Mouse (Mus musculus) heart, embryonic 14.5 days (tissue): ENCODE measurements around the gene Cdk5. TPM values are rescaled to one million over a fixed set of nuclear protein-coding genes. Genes with fewer than 3 reads are reported as not detected.

Source experiments
- ATAC-seq: fragments of 200-750 bp; cut with Nextera tagmentation; 2 replicates; pipeline ENCODE4 v1.8.0; 2017; ENCODE audit warnings: low read depth, moderate TSS enrichment; ENCODE audit not compliant: insufficient number of reproducible peaks, insufficient read depth, low FRiP score
- H3K27ac ChIP-seq, 2 experiments: fragments of 200-500 bp in 1 of 2; fragments of 300-500 bp in 1 of 2; sonication (generic) in 1 of 2; replicated peaks in 1 of 2; 2 replicates each; pipeline ENCODE4 v1.5.1; 2012 to 2014; ENCODE audit warnings: low read depth in 2 of 2, low read length in 2 of 2, control low read depth in 1 of 2, mild to moderate bottlenecking in 1 of 2, mixed read lengths in 1 of 2; ENCODE audit not compliant: control insufficient read depth in 1 of 2, insufficient read depth in 1 of 2
- H3K27me3 ChIP-seq: fragments of 300-500 bp; sonication (generic); 2 replicates; pipeline ENCODE4 v1.6.1; 2014; ENCODE audit warnings: mild to moderate bottlenecking, low read length, control low read depth; ENCODE audit not compliant: control insufficient read depth, insufficient read depth
- H3K36me3 ChIP-seq: fragments of 300-500 bp; sonication (generic); 2 replicates; pipeline ENCODE4 v1.6.1; 2014; ENCODE audit warnings: mild to moderate bottlenecking, control low read depth, low read length, mixed read lengths; ENCODE audit not compliant: control insufficient read depth, insufficient read depth
- H3K4me1 ChIP-seq, 2 experiments: fragments of 200-500 bp in 1 of 2; fragments of 300-500 bp in 1 of 2; sonication (generic) in 1 of 2; 2 replicates each; pipeline ENCODE4 v1.6.1; 2012 to 2014; ENCODE audit warnings: low read length in 2 of 2, control low read depth in 1 of 2, mixed read lengths in 1 of 2; ENCODE audit not compliant: control insufficient read depth in 2 of 2, insufficient read depth in 2 of 2
- H3K4me2 ChIP-seq: fragments of 300-500 bp; sonication (generic); 2 replicates; pipeline ENCODE4 v1.6.1; 2014; ENCODE audit warnings: mild to moderate bottlenecking, low read length
- H3K4me3 ChIP-seq, 2 experiments: fragments of 200-500 bp in 1 of 2; fragments of 300-500 bp in 1 of 2; sonication (generic) in 1 of 2; 2 replicates each; pipeline ENCODE4 v1.5.1; 2012 to 2014; ENCODE audit warnings: low read length in 2 of 2, mild to moderate bottlenecking in 2 of 2, control low read depth in 1 of 2, low read depth in 1 of 2, moderate library complexity in 1 of 2; ENCODE audit not compliant: control insufficient read depth in 1 of 2, insufficient read depth in 1 of 2
- H3K9ac ChIP-seq: fragments of 300-500 bp; sonication (generic); 2 replicates; pipeline ENCODE4 v1.6.1; 2014; ENCODE audit warnings: mild to moderate bottlenecking, low read length
- H3K9me3 ChIP-seq: fragments of 300-500 bp; sonication (generic); 2 replicates; pipeline ENCODE4 v1.6.1; 2016; ENCODE audit warnings: low read length, control low read depth; ENCODE audit not compliant: control insufficient read depth
- WGBS: fragments of 180-500 bp; shearing (Covaris S2); extraction: QIAGEN DNeasy Blood & Tissue Kit; methylation state at CpG from one replicate; pipeline ENCODE4 v1.1.7; 2014; 5-methylcytosine and 5-hydroxymethylcytosine counted together
- polyA plus RNA-seq: library from polyadenylated mRNA; unstranded; fragments of >200 nt; fragmentation: Nextera tagmentation; extraction: Ambion mirVana; gene quantifications from 2 replicates; pipeline ENCODE4 v1.2.1, GENCODE M21; 2014

The Cdk5 gene
- 28.6 and 31.0 TPM in 2 replicates for polyA plus RNA-seq

DNA sequence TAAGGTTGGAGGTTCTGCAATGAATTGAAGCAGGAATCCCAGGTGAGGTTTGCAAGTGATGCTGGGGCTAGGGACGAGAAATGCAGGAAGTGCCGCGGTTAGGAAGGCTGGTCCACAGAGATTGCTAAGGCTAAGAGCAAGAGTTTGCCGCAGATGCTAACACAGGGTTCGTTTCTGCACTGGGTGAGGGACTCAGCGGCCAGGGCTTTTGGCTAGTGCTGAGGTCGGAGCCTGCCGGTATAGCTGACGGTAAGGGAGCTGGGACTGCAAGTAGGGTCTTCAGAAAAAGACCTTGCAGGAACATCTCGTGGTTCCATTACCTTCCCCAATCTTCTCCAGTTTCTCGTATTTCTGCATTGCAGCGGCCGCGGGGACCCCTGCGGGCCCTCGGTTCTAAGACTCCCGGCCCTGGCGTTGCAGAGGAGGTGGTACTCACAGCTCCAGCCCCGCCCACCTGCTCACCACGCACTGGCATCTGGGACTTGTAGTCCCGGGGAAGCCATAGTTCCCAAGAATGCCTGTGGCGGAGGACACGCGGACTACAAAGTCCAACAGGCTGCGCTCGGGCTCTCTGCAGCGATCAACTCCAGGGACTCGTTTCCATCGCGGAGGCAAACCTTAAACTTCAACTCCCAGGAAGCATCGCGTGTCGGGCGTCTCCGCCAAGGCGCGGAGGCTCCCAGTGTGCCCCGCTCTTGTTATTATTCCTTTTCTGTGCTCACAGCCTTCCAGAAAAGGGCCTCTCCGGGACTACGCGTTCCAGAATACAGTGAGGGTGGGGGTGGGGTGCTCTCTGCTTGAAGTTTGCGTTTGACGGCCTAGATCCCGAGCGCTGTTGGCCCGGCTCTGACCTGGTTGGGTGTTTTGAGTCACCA lies at the start of gene Cdk5, which contains the start of gene Slc4a2:
Cdk5 (minus strand) TSS at position 402 of the 875 bp plus-strand sequence.
Slc4a2 (plus strand) TSS at position 709 of the 875 bp plus-strand sequence.
- WGBS = under 1% methylated on average over 46 of the region's 46 CpGs

DNA sequence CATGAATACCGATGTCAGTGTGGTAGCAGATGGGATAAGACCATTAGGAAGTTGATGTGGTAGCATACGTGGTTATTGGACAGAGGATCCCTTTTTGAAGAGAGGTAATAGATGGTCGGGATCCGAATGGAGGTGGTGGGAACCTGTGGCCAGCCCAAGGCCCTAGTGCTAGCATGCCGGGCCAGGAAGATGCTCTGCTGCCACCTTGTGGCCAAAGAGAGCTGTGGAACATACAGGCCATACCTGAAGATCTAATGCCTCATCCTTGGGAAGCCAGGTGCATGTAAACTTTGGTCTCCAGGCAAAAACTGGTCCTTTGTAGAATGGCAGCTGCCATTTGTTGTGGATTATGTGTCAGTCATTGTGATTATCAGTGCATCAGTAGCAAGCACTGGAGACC lies 47.3 kb upstream of the Cdk5 start:
- Histone ChIP-seq H3K36me3 (no peaks in the 10 kb centered on the region), H3K27me3 (no peaks in the 10 kb centered on the region), H3K9me3 (no peaks in the 10 kb centered on the region), H3K4me1 (peaks cover 14 to 38% of the 10 kb centered on the region in 2 experiments), H3K4me3 (no peak overlapping the region), H3K9ac (no peak overlapping the region), H3K27ac (no peak overlapping the region), H3K4me2 (no peak overlapping the region)
- 14% methylated on average over 5 of the region's 5 CpGs for WGBS
- peak; percentile 40; the same call in 1 of the 2 replicates for ATAC-seq

More for the DNA sequence above, at the start of gene Cdk5, which contains the start of gene Slc4a2:
- Histone ChIP-seq H3K9ac (peak within 1 kb of the TSS; percentile 85), H3K27ac (peak within 1 kb of the TSS; percentile 97), H3K4me2 (peak within 1 kb of the TSS; percentile 94), H3K27me3 (no peaks in the 10 kb centered on the region), H3K4me3 (peak within 1 kb of the TSS; percentile 72 to 78), H3K36me3 (peaks cover 32% of the 10 kb centered on the region), H3K9me3 (no peaks in the 10 kb centered on the region), H3K4me1 (peaks cover 34 to 43% of the 10 kb centered on the region in 2 experiments)
- ATAC-seq = peak; percentile 89

DNA sequence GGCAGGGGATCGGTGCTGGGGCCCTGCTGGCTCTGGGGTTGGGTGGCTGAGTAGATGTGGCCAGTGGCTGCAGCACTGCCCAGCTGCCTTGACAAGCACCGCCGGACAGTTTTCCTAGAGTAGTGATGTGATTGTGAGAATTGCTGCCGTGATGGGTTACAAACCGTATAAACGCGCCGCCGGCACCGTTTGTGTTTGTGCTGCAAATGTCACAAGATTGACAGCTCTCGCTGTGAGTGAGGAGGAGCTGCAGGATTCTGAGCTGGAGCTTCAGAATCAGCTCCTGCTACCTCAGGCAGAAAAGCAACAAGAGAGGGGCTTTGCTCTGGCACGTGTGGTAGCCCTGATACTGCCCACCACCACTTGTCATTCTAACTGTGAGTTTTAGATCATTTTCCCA lies 43.4 kb upstream of the Cdk5 start:
- no peak overlapping the region for H3K27ac ChIP-seq
- no peaks in the 10 kb centered on the region for H3K9me3 ChIP-seq
- no peak for ATAC-seq
- peaks cover 0 to 7% of the 10 kb centered on the region in 2 experiments; a peak in 1 of 4 replicates for H3K4me1 ChIP-seq
- H3K36me3 ChIP-seq = no peaks in the 10 kb centered on the region
- H3K4me3 ChIP-seq = no peak overlapping the region
- H3K9ac ChIP-seq = no peak overlapping the region
- H3K27me3 ChIP-seq = no peaks in the 10 kb centered on the region
- H3K4me2 ChIP-seq = no peak overlapping the region
- 53% methylated on average over 12 of the region's 12 CpGs for WGBS

DNA sequence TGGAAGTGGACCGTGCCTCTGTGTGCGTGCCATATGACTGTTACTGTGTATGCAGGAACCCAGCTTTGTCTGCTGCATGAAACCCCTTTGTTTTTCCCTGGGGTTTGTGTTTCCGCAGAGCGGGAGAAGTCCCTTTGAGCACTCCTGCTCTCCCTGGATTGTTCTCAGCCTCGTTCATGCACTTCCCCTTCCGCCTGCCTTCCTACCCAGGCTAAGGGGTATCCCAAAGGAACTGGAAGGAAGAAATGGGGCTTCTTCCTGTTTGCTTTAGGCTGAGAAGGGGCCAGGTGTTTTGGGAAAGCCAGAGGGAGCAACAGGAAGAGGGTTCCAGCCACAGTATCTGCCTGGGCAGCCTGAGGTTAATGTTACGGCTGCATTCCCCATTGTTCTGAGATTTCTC lies 32.3 kb upstream of the Cdk5 start:
- peak overlapping the region; percentile 36; the same call in 1 of the 2 replicates for H3K9ac ChIP-seq

DNA sequence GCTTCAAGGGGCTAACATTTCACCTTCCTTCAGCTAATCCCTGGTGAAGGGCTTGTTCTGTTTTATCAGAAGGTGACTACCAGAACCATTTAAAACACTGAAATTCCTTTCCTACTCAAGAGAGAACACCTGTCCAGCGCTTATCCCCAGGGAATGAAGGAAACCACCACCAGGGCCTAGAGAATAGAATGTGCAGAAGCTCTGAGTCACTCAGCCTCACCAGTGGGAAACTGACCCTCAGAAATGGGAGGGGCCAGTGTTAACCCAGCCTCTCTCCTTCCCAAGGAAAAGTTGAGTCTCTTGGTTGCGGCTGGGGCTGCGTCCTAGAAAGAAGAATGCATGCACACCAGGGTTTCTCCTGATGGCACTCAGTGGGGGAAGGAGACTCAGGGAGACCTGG lies 31.7 kb upstream of the Cdk5 start:
- Histone ChIP-seq H3K27ac (peak overlapping the region; percentile 58 to 72), H3K4me2 (peak overlapping the region; percentile 95; the same call in 1 of the 2 replicates), H3K36me3 (peaks cover 13% of the 10 kb centered on the region), H3K4me3 (no peak overlapping the region), H3K9ac (peak overlapping the region; percentile 36; the same call in 1 of the 2 replicates), H3K4me1 (peaks cover 17 to 36% of the 10 kb centered on the region in 2 experiments), H3K9me3 (no peaks in the 10 kb centered on the region), H3K27me3 (no peaks in the 10 kb centered on the region)
- WGBS = 60% methylated on average over 3 of the region's 3 CpGs
- ATAC-seq = no peak

More for the DNA sequence above, 32.3 kb upstream of the Cdk5 start:
- WGBS = 58% methylated on average over 7 of the region's 7 CpGs
- peaks cover 17 to 36% of the 10 kb centered on the region in 2 experiments for H3K4me1 ChIP-seq
- H3K9me3 ChIP-seq = no peaks in the 10 kb centered on the region
- H3K4me2 ChIP-seq = 0 out of 2 replicates have a peak overlapping the region, but pooled peaks have one; percentile 95
- H3K27ac ChIP-seq = peak overlapping the region; percentile 58 to 72
- no peak overlapping the region for H3K4me3 ChIP-seq
- H3K36me3 ChIP-seq = peaks cover 13% of the 10 kb centered on the region
- no peak for ATAC-seq
- H3K27me3 ChIP-seq = no peaks in the 10 kb centered on the region

DNA sequence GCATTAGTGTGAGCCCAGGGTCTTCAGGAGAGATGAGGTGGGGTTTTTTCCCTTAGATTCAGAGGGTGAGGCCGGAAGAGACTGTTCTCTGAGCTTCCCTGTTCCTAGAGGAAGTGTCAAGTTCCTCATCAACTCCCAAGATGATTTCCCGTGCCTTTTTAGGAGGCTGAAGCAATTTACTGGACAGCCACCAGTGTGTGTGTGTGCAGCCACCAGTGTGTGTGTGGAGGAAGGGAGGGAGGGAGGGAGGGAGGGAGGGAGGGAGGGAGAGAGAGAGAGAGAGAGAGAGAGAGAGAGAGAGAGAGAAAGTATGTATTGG lies 30.6 kb upstream of the Cdk5 start:
- WGBS = 37% methylated on average over 2 of the region's 2 CpGs
- Histone ChIP-seq H3K9me3 (no peaks in the 10 kb centered on the region), H3K4me1 (peaks cover 17 to 36% of the 10 kb centered on the region in 2 experiments), H3K27me3 (no peaks in the 10 kb centered on the region), H3K36me3 (peaks cover 9% of the 10 kb centered on the region), H3K4me2 (peak overlapping the region; percentile 95), H3K4me3 (peak overlapping the region in 1 of 2 experiments; percentile 88; a peak in 1 of 4 replicates), H3K9ac (peak overlapping the region; percentile 96), H3K27ac (peak overlapping the region in 1 of 2 experiments; percentile 92; a peak in 1 of 4 replicates)
- ATAC-seq = no peak

DNA sequence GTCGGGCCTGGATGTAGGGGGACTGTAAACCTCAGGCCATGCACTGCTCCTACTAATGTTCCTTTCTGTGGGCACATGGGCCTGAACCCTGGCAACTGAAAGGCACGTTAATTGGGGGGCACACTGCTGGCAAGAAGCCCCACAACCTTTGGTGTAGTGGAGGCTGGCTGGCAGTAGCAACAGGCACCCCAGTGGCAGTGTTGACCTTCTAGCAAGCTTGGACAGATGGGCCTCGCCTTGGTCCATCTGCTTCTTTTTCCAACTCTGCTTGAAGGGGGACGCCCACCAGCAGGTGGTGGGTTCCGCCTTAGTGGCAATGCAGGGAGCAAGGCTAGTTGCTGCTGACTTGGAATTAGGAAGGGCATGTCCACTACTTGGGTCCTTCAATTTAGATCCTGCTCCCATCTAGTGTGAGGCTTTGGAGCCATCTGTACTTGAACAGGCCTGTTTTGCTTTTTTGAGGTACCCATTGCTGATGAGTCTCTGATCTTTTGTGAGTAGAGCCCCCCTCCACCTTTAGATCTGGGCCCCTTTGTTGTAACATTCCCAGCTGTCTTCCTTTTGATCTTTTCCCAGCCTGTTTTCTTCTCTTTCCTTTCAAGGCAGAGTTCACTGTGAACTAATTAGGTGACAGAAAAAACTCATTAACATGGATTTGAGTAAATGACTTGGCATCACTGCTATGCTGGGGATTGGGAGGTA lies 30.1 kb upstream of the Cdk5 start:
- peaks cover 8% of the 10 kb centered on the region for H3K36me3 ChIP-seq
- WGBS = 27% methylated on average over 5 of the region's 5 CpGs
- H3K4me1 ChIP-seq = peaks cover 17 to 36% of the 10 kb centered on the region in 2 experiments
- no peak for ATAC-seq
- peak overlapping the region; percentile 95 for H3K4me2 ChIP-seq
- H3K4me3 ChIP-seq = peak overlapping the region; percentile 79 to 88
- peak overlapping the region; percentile 96 for H3K9ac ChIP-seq
- no peaks in the 10 kb centered on the region for H3K9me3 ChIP-seq
- peak overlapping the region in 1 of 2 experiments; percentile 92; a peak in 1 of 4 replicates for H3K27ac ChIP-seq
- H3K27me3 ChIP-seq = no peaks in the 10 kb centered on the region
